Mouse (Mus musculus) embryonic facial prominence, embryonic 10.5 days (tissue): Measurements from ENCODE around the gene Lix1l. TPM values are rescaled to one million over a fixed set of nuclear protein-coding genes. Genes with fewer than 3 reads are reported as not detected.
"Not testable (repeated sequence)": the region's sequence is repeated elsewhere in the genome, so short reads cannot be mapped to it uniquely, and the experiment has no call there.

Source experiments
- DNase-seq: peaks from one replicate; pipeline ENCODE4 v3.0.0-alpha.2; 2017; ENCODE audit warnings: low spot score
- H3K27ac ChIP-seq: fragments of 300-500 bp; sonication (generic); replicated peaks from 2 replicates; pipeline ENCODE4 v1.5.1; 2016; ENCODE audit warnings: mild to moderate bottlenecking
- H3K27me3 ChIP-seq: fragments of 300-500 bp; sonication (generic); replicated peaks from 2 replicates; pipeline ENCODE4 v1.6.1; 2016; ENCODE audit warnings: low read depth, mild to moderate bottlenecking; ENCODE audit not compliant: poor library complexity, severe bottlenecking
- H3K36me3 ChIP-seq: fragments of 300-500 bp; sonication (generic); replicated peaks from 2 replicates; pipeline ENCODE4 v1.6.1; 2016; ENCODE audit warnings: mild to moderate bottlenecking, moderate library complexity
- H3K4me1 ChIP-seq: fragments of 300-500 bp; sonication (generic); 2 replicates; pipeline ENCODE4 v1.6.1; 2016
- H3K4me3 ChIP-seq: fragments of 300-500 bp; sonication (generic); 2 replicates; pipeline ENCODE4 v1.5.1; 2016; ENCODE audit warnings: mild to moderate bottlenecking, moderate library complexity
- H3K9me3 ChIP-seq: fragments of 300-500 bp; sonication (generic); 2 replicates; pipeline ENCODE4 v1.6.1; 2016; ENCODE audit warnings: mild to moderate bottlenecking
- WGBS: fragments of 180-500 bp; shearing (Covaris S2); methylation state at CpG from one replicate; pipeline ENCODE4 v1.1.7; 2016; 5-methylcytosine and 5-hydroxymethylcytosine counted together
- polyA plus RNA-seq: library from polyadenylated mRNA; unstranded; fragments of >200 nt; fragmentation: Nextera tagmentation; extraction: Ambion mirVana; gene quantifications from 2 replicates; pipeline ENCODE4 v1.2.1, GENCODE M21; 2016

Lix1l gene
- polyA plus RNA-seq, 1 experiment from 2014 or later, result 5.6 TPM

GRCm38 (mm10) chr3:96598156-96599068 lies 2.5 kb upstream of the Lix1l start:
- no peaks in the 10 kb centered on the region for H3K9me3 ChIP-seq
- H3K27ac ChIP-seq, result peak overlapping the region; percentile 81
- 1% methylated on average over 54 of the region's 54 CpGs for WGBS
- H3K4me3 ChIP-seq, result peak overlapping the region; percentile 59
- peaks cover 1% of the 10 kb centered on the region for H3K36me3 ChIP-seq
- peak; percentile 87 for DNase-seq
- peaks cover 80% of the 10 kb centered on the region for H3K4me1 ChIP-seq
- peaks cover 54% of the 10 kb centered on the region for H3K27me3 ChIP-seq

GRCm38 (mm10) chr3:96599069-96599393 lies 1.9 kb upstream of the Lix1l start:
- Histone ChIP-seq H3K9me3 (no peaks in the 10 kb centered on the region), H3K27me3 (peaks cover 54% of the 10 kb centered on the region), H3K4me3 (peak overlapping the region; percentile 59), H3K27ac (peak overlapping the region; percentile 81; the same call in 1 of the 2 replicates), H3K36me3 (peaks cover 7% of the 10 kb centered on the region), H3K4me1 (peaks cover 82% of the 10 kb centered on the region)
- WGBS, result 36% methylated on average over 8 of the region's 8 CpGs
- no peak for DNase-seq

- no peak for DNase-seq
- no peaks in the 10 kb centered on the region for H3K9me3 ChIP-seq
- peaks cover 79% of the 10 kb centered on the region for H3K4me1 ChIP-seq
- peak overlapping the region; percentile 59; the same call in 1 of the 2 replicates for H3K4me3 ChIP-seq
- peaks cover 54% of the 10 kb centered on the region for H3K27me3 ChIP-seq
- WGBS, result 63% methylated on average over 3 of the region's 3 CpGs
- H3K36me3 ChIP-seq, result peaks cover 11% of the 10 kb centered on the region
- H3K27ac ChIP-seq, result peak overlapping the region; percentile 81; the same call in 1 of the 2 replicates
Measured at GRCm38 (mm10) chr3:96599411-96599810, 1.5 kb upstream of the Lix1l start.

GRCm38 (mm10) chr3:96601251-96601787 lies 370 bp downstream of the Lix1l start:
- H3K27me3 ChIP-seq, result peaks cover 36% of the 10 kb centered on the region
- under 1% methylated on average over 40 of the region's 40 CpGs for WGBS
- no peaks in the 10 kb centered on the region for H3K9me3 ChIP-seq
- peak overlapping the region; percentile 95 for H3K4me3 ChIP-seq
- H3K4me1 ChIP-seq, result peaks cover 70% of the 10 kb centered on the region
- DNase-seq, result peak; percentile 77
- H3K36me3 ChIP-seq, result peaks cover 24% of the 10 kb centered on the region
- peak overlapping the region; percentile 96 for H3K27ac ChIP-seq

- Histone ChIP-seq H3K9me3 (no peaks in the 10 kb centered on the region), H3K27me3 (peaks cover 28% of the 10 kb centered on the region), H3K4me1 (peaks cover 62% of the 10 kb centered on the region), H3K4me3 (peak overlapping the region; percentile 95), H3K36me3 (peaks cover 25% of the 10 kb centered on the region), H3K27ac (peak overlapping the region; percentile 96)
- DNase-seq, result no peak
- 36% methylated on average over 10 of the region's 10 CpGs for WGBS
Measured at GRCm38 (mm10) chr3:96601941-96602703, 1.2 kb downstream of the Lix1l start.

GRCm38 (mm10) chr3:96602704-96603084 lies 1.7 kb downstream of the Lix1l start:
- Histone ChIP-seq H3K9me3 (no peaks in the 10 kb centered on the region), H3K4me3 (peak overlapping the region; percentile 95), H3K27me3 (peaks cover 23% of the 10 kb centered on the region), H3K4me1 (peaks cover 57% of the 10 kb centered on the region), H3K36me3 (peaks cover 30% of the 10 kb centered on the region), H3K27ac (peak overlapping the region; percentile 96)
- WGBS, result 55% methylated on average over 5 of the region's 5 CpGs
- no peak for DNase-seq

GRCm38 (mm10) chr3:96603311-96603710 lies 2.4 kb downstream of the Lix1l start:
- Histone ChIP-seq H3K4me1 (peaks cover 51% of the 10 kb centered on the region), H3K4me3 (peak overlapping the region; percentile 95), H3K27ac (0 out of 2 replicates have a peak overlapping the region, but pooled peaks have one; percentile 96), H3K9me3 (no peaks in the 10 kb centered on the region), H3K27me3 (peaks cover 18% of the 10 kb centered on the region), H3K36me3 (peaks cover 36% of the 10 kb centered on the region)
- 63% methylated on average over 5 of the region's 5 CpGs for WGBS
- no peak for DNase-seq

GRCm38 (mm10) chr3:96606007-96606406 lies 5.1 kb downstream of the Lix1l start:
- 91% methylated on average over 4 of the region's 4 CpGs for WGBS
- H3K4me3 ChIP-seq, H3K9me3 ChIP-seq, H3K27me3 ChIP-seq, DNase-seq, H3K27ac ChIP-seq: not testable (repeated sequence)
- Histone ChIP-seq H3K4me1 (peaks cover 30% of the 10 kb centered on the region), H3K36me3 (peaks cover 46% of the 10 kb centered on the region)

- no peaks in the 10 kb centered on the region for H3K27me3 ChIP-seq
- WGBS, result 81% methylated on average over 4 of the region's 4 CpGs
- no peak for DNase-seq
- H3K9me3 ChIP-seq, result no peaks in the 10 kb centered on the region
- H3K4me3 ChIP-seq, result no peak overlapping the region
- peaks cover 50% of the 10 kb centered on the region for H3K36me3 ChIP-seq
- H3K27ac ChIP-seq, result no peak overlapping the region
- H3K4me1 ChIP-seq, result peaks cover 24% of the 10 kb centered on the region
Measured at GRCm38 (mm10) chr3:96606618-96607017, 5.7 kb downstream of the Lix1l start.

- Histone ChIP-seq H3K4me3 (no peak overlapping the region), H3K27ac (no peak overlapping the region), H3K27me3 (no peaks in the 10 kb centered on the region), H3K9me3 (no peaks in the 10 kb centered on the region), H3K36me3 (peaks cover 90% of the 10 kb centered on the region), H3K4me1 (no peaks in the 10 kb centered on the region)
- WGBS, result 80% methylated on average over 3 of the region's 3 CpGs
- DNase-seq, result no peak
Measured at GRCm38 (mm10) chr3:96617941-96618340, 17.0 kb downstream of the Lix1l start.

GRCm38 (mm10) chr3:96623201-96623600 lies 22.3 kb downstream of the Lix1l start:
- no peaks in the 10 kb centered on the region for H3K4me1 ChIP-seq
- H3K27ac ChIP-seq, result no peak overlapping the region
- no peak for DNase-seq
- no peak overlapping the region for H3K4me3 ChIP-seq
- H3K27me3 ChIP-seq, result no peaks in the 10 kb centered on the region
- WGBS, result 91% methylated on average over 4 of the region's 4 CpGs
- H3K36me3 ChIP-seq, result peaks cover 86% of the 10 kb centered on the region
- H3K9me3 ChIP-seq, result no peaks in the 10 kb centered on the region

GRCm38 (mm10) chr3:96629729-96630600 lies 29.0 kb downstream of the Lix1l start, which contains the start of gene Rbm8a:
Gene Rbm8a (plus strand): TSS chr3:96629933.
- Histone ChIP-seq H3K36me3 (peaks cover 59% of the 10 kb centered on the region), H3K4me3 (peak within 1 kb of the TSS; percentile 79), H3K4me1 (peaks cover 24% of the 10 kb centered on the region), H3K27ac (peak within 1 kb of the TSS; percentile 96), H3K27me3 (no peaks in the 10 kb centered on the region), H3K9me3 (no peaks in the 10 kb centered on the region)
- WGBS, result 1% methylated on average over 48 of the region's 48 CpGs
- DNase-seq, result peak; percentile 95
